8 mouse cellular contexts compared by ENCODE assay signal in genomic region chr8:22124220-22125152, GRCm38 (mm10). TPM values are rescaled to one million over a fixed set of nuclear protein-coding genes. Genes with fewer than 3 reads are reported as not detected.
DNase-seq lines count a peak whose midpoint lies in the region; ATAC-seq and TF ChIP-seq lines count a peak whose summit lies in the region.

TSS of gene Nek5 (minus strand) at chr8:22125053.

- no peak within 1 kb of the TSS for H3K27ac ChIP-seq in left cerebral cortex, adult 2 months
- no peak within 1 kb of the TSS for H3K27ac ChIP-seq in intestine, postnatal 0 days (ENCODE audit: low read depth, low read length)
- H3K27ac ChIP-seq in neural tube, embryonic 14.5 days (ENCODE audit: low read depth, low read length), result no peak within 1 kb of the TSS

- peak within 1 kb of the TSS; percentile 33 for H3K4me3 ChIP-seq in left cerebral cortex, adult 2 months
- peak within 1 kb of the TSS; percentile 51 for H3K4me3 ChIP-seq in intestine, postnatal 0 days (ENCODE audit: low read depth, low read length)
- peak within 1 kb of the TSS; percentile 23 for H3K4me3 ChIP-seq in neural tube, embryonic 14.5 days (ENCODE audit: low read depth, low read length)

- TF ChIP-seq CTCF in left cerebral cortex, adult 2 months (IDR thresholded peaks at IDR 0.05), result peak; percentile 41
- TF ChIP-seq CTCF in intestine, postnatal 0 days (IDR thresholded peaks at IDR 0.05; ENCODE audit: low read depth), result peak; percentile 75

- no peaks in the 10 kb centered on the region for H3K9me3 ChIP-seq in intestine, postnatal 0 days (ENCODE audit: control insufficient read depth)
- no peaks in the 10 kb centered on the region for H3K9me3 ChIP-seq in neural tube, embryonic 14.5 days (ENCODE audit: control insufficient read depth, low read length)

- intact Hi-C loops in left cerebral cortex, adult 2 months (cut with DNase I), result loop anchor here (2.0 kb wide), 1 partner anchor 54 kb away; no protein-coding TSS in a partner anchor

- H3K4me2 ChIP-seq in intestine, postnatal 0 days (replicated peaks; ENCODE audit: low read depth), result peak within 1 kb of the TSS; percentile 92
- H3K4me2 ChIP-seq in neural tube, embryonic 14.5 days (ENCODE audit: low read depth, low read length), result peak within 1 kb of the TSS; percentile 58

- peak; percentile 92 for ATAC-seq in intestine, postnatal 0 days
- peak; percentile 79 for ATAC-seq in neural tube, embryonic 14.5 days (ENCODE audit: low read depth)

- H3K9ac ChIP-seq in intestine, postnatal 0 days (ENCODE audit: low read depth, low read length), result peak within 1 kb of the TSS; percentile 37
- H3K9ac ChIP-seq in neural tube, embryonic 14.5 days (replicated peaks; ENCODE audit: low read depth, low read length), result no peak within 1 kb of the TSS

- H3K36me3 ChIP-seq in intestine, postnatal 0 days (ENCODE audit: control insufficient read depth, insufficient read depth), result peaks cover 4% of the 10 kb centered on the region; the same call in 1 of the 2 replicates
- 0 out of 2 replicates have a peak, but pooled peaks cover 10% of the 10 kb centered on the region for H3K36me3 ChIP-seq in neural tube, embryonic 14.5 days (ENCODE audit: control insufficient read depth, insufficient read depth, low read length)

- no peaks in the 10 kb centered on the region for H3K27me3 ChIP-seq in intestine, postnatal 0 days (replicated peaks; ENCODE audit: control insufficient read depth, insufficient read depth, low read length)
- H3K27me3 ChIP-seq in neural tube, embryonic 14.5 days (ENCODE audit: control insufficient read depth, insufficient read depth, low read length), result no peaks in the 10 kb centered on the region

- H3K4me1 ChIP-seq in intestine, postnatal 0 days (replicated peaks; ENCODE audit: control insufficient read depth, insufficient read depth, low read length), result no peaks in the 10 kb centered on the region
- no peaks in the 10 kb centered on the region for H3K4me1 ChIP-seq in neural tube, embryonic 14.5 days (ENCODE audit: control insufficient read depth, insufficient read depth, low read length)

- WGBS in intestine, postnatal 0 days, result under 1% methylated on average over 29 of the region's 29 CpGs
- 2% methylated on average over 29 of the region's 29 CpGs for WGBS in neural tube, embryonic 14.5 days

- DNase-seq in left cerebral cortex, adult 2 months (ENCODE audit: extremely low spot score in 1 of 2, low spot score in 2 of 2), result no peak
- no peak for DNase-seq in left cerebral cortex, adult 8-10 months (ENCODE audit: low spot score in 2 of 2)
- peak; percentile 31 for DNase-seq in brain, adult 2 months (ENCODE audit: low read depth, low spot score)
- DNase-seq in forelimb bud, embryonic 11.5 days (ENCODE audit: low read depth, low spot score), result peak; percentile 79
- peak; percentile 37 to 57 for DNase-seq in lung, adult 18-20 months
- DNase-seq in yolk sac, embryonic 10.5 days (ENCODE audit: low spot score), result peak; percentile 72

RNA-seq across cellular contexts. Expression of gene Nek5, which starts in this region (rescaled TPM):
- total RNA-seq in left cerebral cortex, adult 2 months (2021), result not detected
- under 1 TPM in 2 of 4 experiments, not detected in 2; 0.27 to 0.33 TPM for total RNA-seq in left cerebral cortex, adult 8-10 months (2022)
- 0.14 and 0.21 TPM in 2 replicates for polyA plus RNA-seq in intestine, postnatal 0 days (2015; fragmentation: Nextera tagmentation; extraction: Ambion mirVana)
- polyA plus RNA-seq in neural tube, embryonic 14.5 days (2014; fragmentation: Nextera tagmentation; extraction: Ambion mirVana), result 0.50 and 0.80 TPM in 2 replicates

Comparison
In these comparisons a context has a peak if more than half of its experiments do, and no peak if none do; other contexts are left out.
1. Peak in ATAC-seq, H3K4me3 ChIP-seq, H3K9ac ChIP-seq and H3K4me2 ChIP-seq in intestine, postnatal 0 days; RNA of the gene not detected or under 1 TPM.
2. Peak in ATAC-seq, H3K4me3 ChIP-seq and H3K4me2 ChIP-seq in neural tube, embryonic 14.5 days; RNA of the gene not detected or under 1 TPM.
3. DNase-seq: peak in brain, adult 2 months (single experiment), forelimb bud, embryonic 11.5 days (single experiment), lung, adult 18-20 months (2 of 2) and yolk sac, embryonic 10.5 days (single experiment); none in left cerebral cortex, adult 2 months (0 of 2) and left cerebral cortex, adult 8-10 months (0 of 2).
4. Peak in every context shown above with its lines, with median percentiles within 50 percentile points of each other: H3K4me3 ChIP-seq.